Mouse (Mus musculus) fibroblast of lung, adult 2 months (primary cell): Measurements from ENCODE around the gene Fuk.
"Not testable (repeated sequence)": the region's sequence is repeated elsewhere in the genome, so short reads cannot be mapped to it uniquely, and the experiment has no call there.

Experiments
- DNase-seq: peaks from one replicate; pipeline ENCODE4 v3.0.0-alpha.2; 2011; ENCODE audit warnings: low read depth

Gene Fuk

GRCm38 (mm10) chr8:110901839-110902578 lies at the start of gene Fuk:
Gene Fuk (minus strand): TSS chr8:110902488.
- peak; percentile 54 for DNase-seq

DNA sequence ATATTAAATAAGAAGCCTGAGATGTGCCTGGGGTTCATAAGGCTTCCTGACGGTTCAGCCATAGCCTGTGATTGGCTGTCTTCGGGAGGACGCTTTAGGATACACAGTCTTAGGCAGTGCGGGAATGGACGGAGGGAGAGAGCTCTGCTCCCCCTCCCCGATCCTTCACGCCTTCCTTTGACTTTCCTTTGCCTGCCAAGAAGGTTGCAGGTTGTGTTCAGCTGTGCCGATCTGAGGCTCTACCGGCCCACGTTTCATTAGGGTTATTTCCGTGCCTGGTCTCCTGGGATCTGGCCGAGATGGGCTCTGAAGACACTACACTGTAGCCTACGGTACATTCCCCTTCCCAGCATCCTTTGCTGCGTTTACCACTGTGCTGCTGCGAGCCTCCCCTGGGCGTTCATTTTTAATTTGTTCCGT lies 47.8 kb upstream of the Fuk start:
- no peak for DNase-seq

- no peak for DNase-seq
Observed at GRCm38 (mm10) chr8:110945716-110946115, 43.4 kb upstream of the Fuk start.

DNA sequence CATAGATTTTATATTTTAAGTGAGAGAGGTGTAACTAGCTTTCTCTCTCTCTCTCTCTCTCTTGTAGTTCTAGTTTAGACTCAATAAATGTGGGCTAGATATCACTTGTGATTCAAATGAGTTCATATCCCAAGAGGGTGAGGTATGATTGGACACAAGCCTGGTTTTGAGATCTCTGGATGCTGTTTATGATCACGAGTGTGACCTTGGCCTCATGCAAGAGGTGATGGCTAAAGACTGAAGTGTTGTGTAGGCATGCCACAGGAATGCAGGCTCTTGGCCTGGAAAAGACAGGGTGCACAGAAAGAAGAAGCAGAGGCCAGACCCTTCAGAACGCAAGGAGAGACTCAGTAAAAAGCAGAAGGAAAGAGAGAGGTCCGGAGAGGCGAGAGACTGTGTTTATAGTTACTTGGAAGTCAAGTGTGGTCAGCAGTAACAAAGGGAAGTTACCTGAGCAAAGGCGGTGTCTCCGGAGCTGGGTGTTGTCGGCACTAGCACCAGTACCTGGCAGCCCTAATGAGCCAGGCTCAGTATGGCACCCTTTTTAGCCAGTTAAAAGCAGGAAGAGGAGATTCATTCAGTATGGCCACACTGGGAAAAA lies 42.1 kb upstream of the Fuk start:
- peak; percentile 90 for DNase-seq

- peak; percentile 98 for DNase-seq
Observed at GRCm38 (mm10) chr8:110941453-110941948, 39.2 kb upstream of the Fuk start.

GRCm38 (mm10) chr8:110940682-110941452 lies 38.6 kb upstream of the Fuk start:
- DNase-seq, result no peak

- DNase-seq, result peak; percentile 82
Observed at GRCm38 (mm10) chr8:110938882-110939589, 36.7 kb upstream of the Fuk start.

DNA sequence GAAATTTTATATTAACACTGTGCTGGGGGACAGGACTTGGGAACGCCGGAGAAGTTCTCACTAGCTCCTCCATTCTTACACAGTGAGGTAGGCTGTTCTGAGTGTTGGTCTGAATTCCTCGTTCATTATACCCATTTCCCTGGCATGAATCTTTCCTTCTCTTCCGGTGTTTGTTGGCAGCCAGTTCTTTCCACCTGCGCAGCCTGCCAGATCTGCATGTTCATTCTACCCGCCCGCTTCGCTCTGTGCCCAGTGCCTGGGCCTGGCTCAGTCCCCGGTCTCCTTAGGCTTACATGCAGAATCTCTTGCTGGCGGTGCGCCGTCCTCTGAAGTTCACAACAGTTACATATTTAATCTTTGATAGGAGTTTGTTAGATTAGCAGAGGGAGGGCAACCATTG lies 33.9 kb upstream of the Fuk start:
- DNase-seq, result no peak

DNA sequence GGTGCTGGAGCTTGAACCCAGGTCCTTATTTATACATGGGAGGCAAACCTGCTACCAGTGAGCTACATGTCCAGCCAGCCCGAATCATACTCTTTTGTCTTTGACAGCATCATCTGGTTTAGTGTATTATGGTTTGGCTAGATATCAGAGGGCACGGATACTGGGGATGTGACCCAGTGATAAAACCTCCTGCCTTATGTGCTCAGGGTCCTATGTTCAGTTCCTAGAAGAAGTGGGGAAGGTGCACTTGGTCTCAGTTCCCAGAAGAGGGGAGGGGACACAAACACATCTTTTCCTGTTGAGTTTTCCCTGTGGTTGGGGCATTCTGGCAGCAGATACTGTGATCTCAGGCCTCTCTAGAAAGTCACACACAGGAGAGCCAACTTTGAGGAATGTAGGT lies 31.0 kb upstream of the Fuk start:
- DNase-seq, result no peak

DNA sequence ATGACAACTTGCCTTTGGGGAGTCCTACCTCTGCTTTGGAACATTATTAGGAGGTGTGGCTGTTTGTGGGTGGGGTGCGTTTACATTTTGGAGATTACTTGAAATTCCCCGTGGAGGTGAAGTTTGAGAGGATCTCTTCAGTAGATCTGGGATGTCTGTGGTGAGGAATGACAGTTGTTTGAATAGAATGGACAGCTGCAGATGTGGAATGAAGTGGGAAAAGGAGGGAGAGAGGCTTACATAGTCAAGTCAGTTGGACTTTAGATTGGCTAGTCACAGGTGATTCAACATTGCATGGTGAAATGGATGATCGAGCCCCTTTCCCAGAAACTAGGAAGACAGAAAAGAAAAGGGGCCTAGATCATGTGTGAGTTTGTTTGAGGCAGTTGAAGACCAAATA lies 30.2 kb upstream of the Fuk start:
- no peak for DNase-seq

DNA sequence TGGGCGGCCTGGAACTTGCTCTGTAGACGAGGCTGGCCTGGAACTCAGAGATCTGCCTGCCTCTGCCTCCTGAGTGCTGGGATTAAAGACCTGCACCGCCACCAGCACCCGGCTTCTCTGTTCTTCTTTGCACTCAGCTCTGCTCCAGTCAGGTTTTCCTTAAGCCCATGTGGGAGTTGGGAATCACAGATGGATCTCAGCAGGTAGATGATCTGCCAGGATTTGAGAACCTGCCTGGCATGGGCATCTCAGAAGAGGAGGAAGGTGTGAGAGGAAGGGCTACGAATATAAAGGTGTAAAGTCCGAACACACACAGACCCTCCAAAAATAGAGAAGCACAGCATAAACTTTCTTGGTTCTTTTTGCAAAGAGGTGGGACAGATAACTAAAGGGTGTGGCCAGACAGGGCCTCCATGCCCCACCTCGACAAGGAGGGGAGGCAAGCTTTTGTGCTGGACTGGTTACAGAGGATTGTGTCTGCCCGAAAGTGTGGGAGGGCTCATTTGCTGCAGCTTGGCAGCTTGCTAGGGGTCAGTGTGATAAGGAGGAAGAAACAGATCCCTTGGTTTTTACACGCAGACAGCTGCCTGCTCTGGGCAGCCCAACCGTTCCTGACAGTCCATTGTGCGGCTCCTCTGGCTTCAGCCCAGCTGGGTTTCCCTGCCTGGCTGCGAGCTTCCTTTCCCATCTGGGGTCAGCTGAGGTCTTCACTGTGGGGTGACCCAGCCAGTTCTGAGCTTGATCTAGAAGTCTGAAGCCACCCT lies 29.1 kb upstream of the Fuk start:
- no peak for DNase-seq

DNA sequence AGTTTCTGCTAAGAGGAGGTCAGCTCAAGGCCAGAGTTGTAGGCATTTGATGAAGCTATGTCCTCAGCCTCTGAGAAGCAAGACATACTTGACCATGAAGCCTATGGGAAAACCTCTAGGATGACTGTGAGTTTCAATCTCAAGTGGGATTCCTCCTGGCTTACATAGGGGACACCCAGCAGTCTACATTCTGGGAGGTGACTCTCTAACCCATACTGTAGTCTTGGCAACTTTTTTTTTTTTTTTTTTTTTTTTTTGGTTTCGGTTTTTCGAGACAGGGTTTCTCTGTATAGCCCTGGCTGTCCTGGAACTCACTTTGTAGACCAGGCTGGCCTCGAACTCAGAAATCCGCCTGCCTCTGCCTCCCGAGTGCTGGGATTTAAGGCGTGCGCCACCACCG lies 27.4 kb upstream of the Fuk start:
- DNase-seq, result not testable (repeated sequence)

GRCm38 (mm10) chr8:110929066-110929465 lies 26.8 kb upstream of the Fuk start:
- no peak for DNase-seq

GRCm38 (mm10) chr8:110928435-110928834 lies 26.1 kb upstream of the Fuk start:
- DNase-seq, result no peak

DNA sequence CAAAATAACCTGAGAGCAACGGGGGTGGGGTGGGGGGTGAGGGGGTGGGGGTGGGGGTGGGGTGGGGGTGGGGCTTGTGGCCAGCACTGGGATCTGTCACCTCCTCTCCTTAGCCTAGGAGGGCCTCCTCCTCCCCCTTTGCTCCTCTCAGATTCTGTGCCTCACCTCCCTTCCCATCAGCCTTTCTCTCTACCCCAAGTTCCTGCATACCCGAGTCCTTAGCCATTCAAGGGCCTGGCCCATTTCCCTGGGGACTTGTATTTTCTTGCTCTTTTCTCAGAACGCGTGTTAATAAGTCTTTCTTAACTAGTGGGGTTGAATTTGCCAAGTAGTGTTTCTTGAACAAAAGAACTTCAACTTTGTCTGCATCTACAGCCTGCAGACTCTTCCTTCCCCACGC lies 24.4 kb upstream of the Fuk start:
- DNase-seq, result no peak

DNA sequence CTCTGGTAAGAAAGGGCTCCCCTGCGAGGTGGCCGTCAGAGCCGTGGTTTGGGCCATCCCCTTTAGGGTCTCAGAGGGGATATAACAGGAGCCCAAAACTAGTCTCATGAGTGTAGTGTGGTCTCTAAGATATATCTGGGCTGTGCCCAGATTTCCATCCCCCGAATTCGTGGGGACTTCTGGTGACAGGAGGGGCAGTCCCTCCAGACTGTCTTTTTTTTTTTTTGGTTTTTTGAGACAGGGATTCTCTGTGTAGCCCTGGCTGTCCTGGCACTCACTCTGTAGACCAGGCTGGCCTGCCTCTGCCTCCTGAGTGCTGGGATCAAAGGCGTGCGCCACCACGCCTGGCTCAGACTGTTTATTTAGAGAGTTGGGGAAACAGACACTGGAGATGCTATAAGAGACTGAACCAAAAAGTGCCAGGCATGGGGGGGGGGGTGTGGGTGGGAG lies 23.4 kb upstream of the Fuk start:
- no peak for DNase-seq

GRCm38 (mm10) chr8:110921492-110922230 lies 19.4 kb upstream of the Fuk start:
- no peak for DNase-seq

GRCm38 (mm10) chr8:110920773-110921277 lies 18.5 kb upstream of the Fuk start:
- no peak for DNase-seq

- no peak for DNase-seq
Observed at GRCm38 (mm10) chr8:110920032-110920772, 17.9 kb upstream of the Fuk start.
